Mouse (Mus musculus): Measurements from ENCODE around the gene Tnpo1.
"Not testable (repeated sequence)": the region's sequence is repeated elsewhere in the genome, so short reads cannot be mapped to it uniquely, and the experiment has no call there.

Tnpo1 gene

DNA sequence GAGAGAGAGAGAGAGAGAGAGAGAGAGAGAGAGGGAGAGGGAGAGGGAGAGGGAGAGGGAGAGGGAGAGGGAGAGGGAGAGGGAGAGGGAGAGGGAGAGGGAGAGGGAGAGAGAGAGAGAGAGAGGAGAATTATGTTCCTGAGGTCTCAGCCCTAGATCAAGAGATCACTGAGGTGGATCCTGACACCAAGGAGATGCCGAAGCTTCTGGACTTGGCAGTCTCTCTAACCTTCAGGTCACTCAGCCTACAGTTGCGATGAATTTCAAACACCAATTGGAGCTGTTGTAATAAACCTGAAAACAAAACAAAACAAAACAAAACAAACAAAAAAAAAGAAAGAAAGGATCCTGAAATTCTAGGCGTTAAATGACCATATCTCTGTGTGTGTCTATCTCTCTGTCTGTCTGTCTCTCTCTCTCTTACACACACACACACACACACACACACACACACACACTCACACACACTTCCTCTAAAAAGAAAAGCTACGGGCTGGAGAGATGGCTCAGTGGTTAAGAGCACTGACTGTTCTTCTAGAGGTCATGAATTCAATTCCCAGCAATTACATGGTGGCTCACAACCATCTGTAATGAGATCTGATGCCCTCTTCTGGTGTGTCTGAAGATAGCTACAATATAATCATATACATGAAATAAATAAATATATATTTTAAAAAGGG, 109.1 kb downstream of the Tnpo1 start:
- DNase-seq, result not testable (repeated sequence)

DNA sequence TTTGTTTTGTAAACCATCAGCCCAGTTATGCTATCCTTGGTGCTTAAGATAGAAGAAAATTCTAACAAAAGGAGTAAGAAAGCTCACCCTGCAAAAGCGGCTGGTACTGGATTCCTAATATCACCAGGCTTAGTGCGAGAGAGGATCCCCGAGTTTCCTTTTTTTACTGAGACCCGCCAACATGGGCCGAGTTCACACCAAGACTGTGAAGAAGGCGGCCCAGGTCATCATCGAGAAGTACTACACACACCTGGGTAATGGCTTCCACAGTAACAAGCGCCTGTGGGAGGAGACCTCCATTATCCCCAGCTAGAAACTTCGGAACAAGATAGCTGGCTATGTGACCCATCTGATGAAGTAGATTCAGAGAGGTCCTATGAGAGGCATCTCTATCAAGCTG, 109.6 kb downstream of the Tnpo1 start:
- no peak for DNase-seq

DNA sequence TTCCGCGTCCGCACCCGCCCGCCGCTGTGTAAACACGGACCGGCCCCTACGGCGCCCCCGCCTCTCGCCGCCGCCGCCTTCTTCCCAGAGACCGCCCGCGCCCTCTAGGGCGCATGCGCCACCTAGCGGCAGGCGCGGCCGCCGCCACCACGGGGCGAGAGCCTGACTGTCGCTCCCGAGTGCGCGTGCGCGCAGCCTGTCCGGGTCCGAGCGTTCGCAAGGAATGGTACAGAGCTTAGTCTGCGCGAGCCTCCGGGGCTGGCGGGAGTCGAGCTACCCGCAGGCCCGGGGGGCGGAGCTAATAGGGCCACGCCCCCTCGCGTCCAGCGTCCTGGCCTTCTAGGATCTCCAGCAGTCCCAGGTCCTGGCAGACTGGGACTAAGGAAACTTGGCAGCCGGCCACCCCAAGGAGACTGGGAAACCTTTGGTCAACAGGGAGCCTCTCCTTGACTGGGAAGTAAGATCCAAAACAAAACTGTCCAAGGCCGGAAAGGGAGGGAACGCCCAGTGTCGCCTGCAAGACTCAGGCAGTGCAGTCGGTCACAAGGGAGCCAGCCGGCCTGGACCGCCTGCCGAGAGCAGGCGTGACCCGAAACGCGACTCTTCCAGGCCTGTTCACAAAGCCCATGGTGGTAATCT, 110.9 kb downstream of the Tnpo1 start, which contains the start of gene Fcho2:
Fcho2 (minus strand) TSS at position 303 of the 639 bp plus-strand sequence.
- DNase-seq, result peak; percentile 100

DNA sequence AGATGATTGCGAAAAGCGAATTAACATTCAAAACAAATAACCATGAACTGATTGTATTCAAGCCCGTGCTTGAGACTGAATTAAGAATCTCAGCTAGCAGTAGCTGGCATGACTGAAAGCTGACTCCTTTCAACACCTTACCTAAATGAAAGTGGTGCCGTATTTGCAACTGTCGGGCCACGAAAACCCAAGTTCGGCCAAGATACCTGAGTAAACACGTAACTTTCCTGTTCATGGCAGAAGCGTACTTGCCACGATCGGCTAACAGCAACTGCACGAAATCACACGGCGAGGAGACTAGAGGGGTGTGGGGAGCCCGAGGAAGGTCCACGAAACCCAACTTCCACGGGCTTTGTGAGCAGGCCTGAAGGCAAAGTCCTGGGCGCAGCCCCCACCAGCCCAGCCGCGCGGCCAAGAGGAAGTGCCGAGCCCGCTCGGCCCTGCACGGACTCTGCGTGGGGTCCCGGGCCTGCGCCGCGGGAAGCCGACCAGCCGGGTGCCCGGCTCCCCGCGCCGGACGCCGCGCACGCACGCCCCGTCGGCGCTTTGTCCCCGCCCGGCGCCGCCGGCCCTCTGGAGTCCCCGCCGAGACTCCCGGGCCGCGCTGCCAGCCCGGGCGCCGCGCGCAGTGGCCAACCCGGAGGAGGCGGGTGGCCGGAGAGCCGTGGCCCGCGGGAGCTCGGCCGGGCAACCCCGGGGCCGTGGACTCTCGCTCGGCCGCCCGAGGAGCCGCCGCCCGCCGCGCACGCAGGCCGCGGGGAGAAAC, 111.7 kb downstream of the Tnpo1 start:
- peak; percentile 79 for DNase-seq

DNA sequence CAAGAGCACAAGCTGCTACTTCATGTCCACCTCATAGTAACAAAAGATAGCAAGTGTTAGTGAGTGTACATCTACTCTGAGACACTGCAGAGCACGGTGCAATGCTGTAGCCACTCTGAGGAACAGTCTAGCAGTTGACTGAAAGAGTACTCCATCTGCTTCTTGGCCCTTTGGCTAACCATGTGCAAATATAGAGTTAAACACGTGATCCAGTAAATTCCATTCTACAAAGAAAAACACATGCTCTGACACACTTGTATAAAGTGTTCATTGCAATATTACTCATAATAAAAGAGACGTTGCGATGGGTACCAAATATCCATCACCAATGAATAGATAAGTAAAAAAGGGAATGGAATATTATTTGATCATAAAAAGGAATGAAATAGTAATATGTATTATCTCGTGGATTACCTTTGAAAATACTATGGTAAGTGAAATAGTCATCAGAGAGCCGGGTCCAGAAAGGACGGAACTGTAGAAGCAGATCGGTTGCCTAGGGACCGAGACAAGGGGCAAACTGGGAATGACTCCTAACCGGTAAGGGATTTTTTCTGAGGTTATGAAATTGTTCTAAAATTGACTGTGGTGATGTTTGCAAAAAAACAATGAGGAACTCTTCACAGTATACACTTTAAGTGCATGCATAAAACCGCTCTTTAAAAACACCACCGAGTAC, 112.4 kb downstream of the Tnpo1 start:
- no peak for DNase-seq

DNA sequence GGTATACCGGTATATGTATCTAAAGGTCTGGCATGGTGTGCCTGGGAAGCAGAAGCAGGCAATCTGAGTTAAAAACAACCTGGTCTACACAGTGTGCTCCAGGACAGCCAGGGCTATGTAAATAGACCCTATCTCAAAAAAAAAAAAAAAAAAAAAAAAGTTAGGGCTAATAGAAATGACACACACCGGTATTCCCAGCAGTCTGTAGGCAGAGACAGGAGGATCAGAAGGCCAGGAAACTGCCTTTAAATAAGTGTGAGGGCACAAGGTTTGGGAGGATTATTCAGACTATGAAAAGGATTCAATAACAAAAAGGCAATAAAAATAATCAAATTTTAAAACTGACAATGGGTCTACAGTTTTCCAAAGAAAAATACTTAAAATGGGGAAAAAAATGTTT, 113.0 kb downstream of the Tnpo1 start:
- DNase-seq, result no peak

DNA sequence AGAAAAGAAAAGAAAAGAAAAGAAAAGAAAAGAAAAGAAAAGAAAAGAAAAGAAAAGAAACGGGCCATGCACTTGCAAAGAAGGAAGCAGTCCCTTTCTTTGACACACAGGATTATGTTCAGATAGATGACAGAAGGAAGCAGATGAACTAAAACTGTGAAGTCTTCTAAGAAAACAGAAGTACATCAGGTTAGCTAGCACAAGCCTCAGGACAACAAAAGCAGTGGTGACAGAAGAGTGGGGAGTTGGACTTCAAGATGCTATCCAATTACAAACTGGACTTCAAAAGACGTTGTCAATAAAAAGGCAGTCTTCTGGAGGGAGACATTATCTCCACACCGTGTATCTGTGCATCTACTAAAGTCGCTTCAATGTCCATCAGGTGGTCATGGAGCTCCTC, 113.9 kb downstream of the Tnpo1 start:
- DNase-seq, result no peak

DNA sequence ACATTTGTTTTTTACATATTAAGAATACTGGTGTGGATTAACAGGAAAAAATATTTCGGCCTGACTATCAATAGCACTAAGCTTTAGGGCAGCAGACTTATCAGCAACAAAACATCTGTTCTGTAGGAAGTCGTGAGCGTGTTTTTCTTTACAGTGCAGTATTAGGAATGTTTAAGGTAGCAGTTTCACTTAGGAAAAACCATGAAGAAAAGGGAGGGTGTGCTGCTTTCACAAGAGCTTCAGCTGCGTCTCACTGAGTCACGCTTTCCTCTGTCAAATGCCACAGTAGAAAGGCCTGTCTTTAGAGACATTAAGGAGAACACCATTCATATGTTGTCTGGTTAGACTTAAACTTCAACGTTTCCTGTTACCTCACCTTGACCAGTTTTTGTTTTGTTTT, 116.0 kb downstream of the Tnpo1 start:
- DNase-seq, result no peak

DNA sequence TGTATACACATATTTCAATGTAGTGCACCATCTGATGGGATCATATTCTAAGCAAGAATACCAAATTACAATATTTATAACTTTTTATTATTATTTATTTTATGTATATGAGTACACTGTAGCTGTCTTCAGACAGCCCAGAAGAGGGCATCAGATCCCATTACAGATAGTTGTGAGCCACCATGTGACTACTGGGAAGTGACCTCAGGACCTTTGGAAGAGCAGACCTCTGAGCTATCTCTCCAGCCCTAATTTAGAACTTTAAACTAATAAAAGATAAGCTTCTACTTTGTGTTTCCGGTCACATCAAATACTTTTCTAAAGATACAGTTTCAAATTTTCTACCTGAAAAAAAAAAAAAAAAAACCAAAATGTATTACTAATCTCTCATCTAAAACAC, 117.1 kb downstream of the Tnpo1 start:
- no peak for DNase-seq

DNA sequence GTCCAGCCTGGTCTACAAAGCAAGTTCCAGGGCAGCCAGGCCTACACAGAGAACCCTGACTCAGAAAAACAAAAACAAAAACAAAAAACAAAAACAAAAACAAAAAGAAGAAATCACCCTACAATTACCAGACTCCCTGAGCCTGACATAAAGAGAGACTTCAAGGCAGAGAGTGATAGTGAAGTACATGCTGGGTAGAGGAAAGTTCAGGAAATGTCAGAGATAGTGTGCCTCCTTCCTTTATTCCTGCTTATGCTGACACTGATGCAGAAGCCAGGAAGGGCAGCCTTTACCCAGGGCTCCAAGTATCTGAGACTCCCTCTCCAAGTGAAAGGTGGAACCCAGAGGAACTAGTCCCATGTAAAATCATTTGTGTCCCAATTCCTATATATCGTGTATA, 121.7 kb downstream of the Tnpo1 start:
- no peak for DNase-seq

DNA sequence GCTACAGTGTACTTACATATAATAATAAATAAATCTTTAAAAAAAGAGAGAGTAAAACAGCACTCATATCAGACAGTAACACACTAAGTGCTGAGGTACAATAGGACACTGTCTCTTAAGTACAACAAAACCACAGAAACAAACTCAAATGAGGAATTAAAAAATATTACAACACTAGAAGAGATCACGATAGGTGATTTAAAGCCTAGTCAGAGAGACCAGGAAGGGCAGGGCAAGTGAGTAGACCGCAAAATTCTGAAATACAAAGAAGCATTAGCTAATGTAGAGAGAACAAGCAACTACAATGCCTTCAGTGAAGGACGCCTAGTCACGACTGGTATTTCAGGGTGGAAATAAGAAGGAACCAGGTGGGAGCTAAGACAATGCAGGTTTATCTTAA, 122.5 kb downstream of the Tnpo1 start:
- no peak for DNase-seq

DNA sequence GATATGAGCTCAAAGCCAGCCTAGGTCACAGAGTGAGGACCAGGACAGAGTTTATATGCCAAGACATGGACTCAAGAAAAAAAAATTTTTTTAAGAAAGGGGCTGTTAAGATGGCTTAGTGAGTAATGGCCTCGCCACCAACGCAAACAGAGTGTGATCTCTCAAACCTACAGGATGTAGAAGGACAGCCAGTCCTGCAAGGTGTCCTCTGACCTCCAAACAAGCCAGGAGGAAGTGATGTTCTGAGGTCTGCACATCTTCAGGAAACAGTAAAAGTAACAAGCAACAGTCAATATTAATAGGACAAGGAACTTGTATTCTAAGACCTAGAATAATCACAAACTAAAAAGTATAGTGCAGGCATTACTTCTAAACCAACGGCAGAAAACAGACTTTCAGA, 123.2 kb downstream of the Tnpo1 start:
- peak; percentile 40 for DNase-seq

DNA sequence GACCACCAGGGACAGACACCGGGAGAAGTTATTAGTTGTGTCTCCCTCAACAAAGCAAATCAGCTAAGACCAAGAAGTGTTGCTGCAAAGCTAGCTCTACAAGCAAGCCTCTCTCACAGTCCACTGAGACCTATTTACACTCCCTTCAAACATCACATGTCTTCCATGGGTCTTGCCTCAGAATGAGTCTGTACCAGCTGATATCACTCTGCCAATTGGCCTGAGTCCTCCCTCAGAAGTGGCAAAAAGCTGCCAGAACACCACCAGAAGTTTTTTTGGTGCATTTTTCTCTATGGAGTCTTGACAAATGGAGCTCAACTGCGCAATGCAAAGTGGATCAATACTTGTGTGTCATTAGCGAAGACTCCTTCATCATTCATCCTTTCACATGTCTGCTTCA, 130.7 kb downstream of the Tnpo1 start:
- no peak for DNase-seq

DNA sequence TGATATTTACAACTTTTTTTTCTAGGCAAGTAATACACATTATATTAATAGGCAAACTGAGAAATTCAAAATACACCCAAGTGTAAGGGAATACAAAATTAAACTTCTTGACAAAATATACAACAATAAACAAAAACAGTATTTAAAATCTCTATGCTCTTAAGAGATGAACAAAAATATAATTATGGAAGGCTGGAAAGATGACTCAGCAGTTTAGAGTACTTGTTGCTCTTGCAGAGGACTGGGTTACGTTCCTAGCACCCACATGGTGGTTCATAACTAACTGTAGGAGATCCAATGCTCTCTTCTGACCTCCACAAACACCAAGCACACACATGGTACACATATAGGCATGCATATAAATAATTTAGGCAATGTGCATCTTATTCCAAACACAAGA, 133.3 kb downstream of the Tnpo1 start:
- no peak for DNase-seq

DNA sequence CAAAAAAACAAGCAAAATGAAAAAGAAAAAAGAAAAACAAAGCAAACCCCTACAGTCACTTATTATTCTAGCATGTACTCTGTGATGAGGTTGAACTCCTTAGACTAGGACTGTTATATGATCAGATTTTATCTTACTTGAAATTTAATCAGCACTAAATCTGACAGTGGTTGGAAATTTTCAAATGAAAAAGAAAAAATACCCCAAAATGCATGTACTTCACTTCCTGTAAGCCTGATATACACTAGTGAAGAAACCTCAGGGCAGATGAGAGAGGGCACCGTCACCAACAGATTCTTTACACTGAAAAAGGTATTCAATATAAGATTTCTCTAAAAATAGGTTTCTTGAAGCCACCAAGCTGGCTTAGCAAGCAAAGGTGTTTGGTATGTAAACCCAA, 134.5 kb downstream of the Tnpo1 start:
- DNase-seq, result no peak

All from kidney, postnatal 14 days (tissue).